Mouse (Mus musculus) hematopoietic multipotent progenitor cell, adult 10-12 weeks (in vitro differentiated cells): Measurements from ENCODE around the gene Ces1b. TPM values are rescaled to one million over a fixed set of nuclear protein-coding genes. Genes with fewer than 3 reads are reported as not detected.

Experiments
- polyA plus RNA-seq: library from polyadenylated mRNA; stranded (reverse); fragments of >175 nt; gene quantifications from 2 replicates; pipeline ENCODE4 v1.2.3, GENCODE M21; 2012; ENCODE audit warnings: low replicate concordance

Gene Ces1b
- not detected in 2 replicates for polyA plus RNA-seq

DNA sequence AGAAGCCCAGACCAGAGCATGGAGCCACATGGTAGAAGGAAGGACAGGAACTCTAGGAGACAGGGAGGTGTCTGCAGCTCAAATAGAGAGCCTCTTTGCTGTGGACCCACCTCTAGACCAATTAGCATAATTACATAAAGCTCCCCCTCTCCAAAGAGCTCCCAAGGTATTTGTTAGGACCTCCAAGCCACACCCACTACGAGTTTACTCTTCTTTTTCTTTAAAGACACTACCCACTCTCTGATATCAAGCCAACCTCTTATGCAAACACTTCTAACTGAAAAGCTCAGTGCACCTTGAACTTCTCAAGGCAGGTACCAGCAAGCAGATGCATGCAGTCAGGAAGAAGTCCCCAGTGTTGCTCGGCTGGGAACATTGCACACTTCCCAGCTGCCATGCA, at the start of gene Ces1b:
TSS of gene Ces1b (minus strand) at position 131 of the 400 bp plus-strand sequence.

DNA sequence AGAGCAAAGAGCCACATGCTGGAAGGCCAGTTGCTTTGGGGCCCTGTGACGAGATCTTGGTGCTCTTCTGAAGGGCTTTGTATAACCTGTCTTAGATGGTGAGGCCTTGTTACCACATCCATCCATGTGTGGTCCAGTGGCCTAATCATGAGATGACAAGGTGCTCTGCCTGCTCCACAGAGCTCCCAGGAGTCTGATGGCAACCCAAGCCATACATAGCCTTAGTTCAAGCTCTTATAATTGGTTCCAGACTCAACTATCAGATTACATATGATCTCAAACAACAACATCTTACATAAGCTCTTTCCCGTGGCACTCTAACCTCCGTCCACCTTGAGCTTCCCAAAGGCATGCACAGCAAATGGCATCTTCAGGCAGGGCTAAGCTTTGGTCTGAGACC, 31.7 kb downstream of the Ces1b start, which contains the start of gene Ces1a:
TSS of gene Ces1a (minus strand) at position 101 of the 400 bp plus-strand sequence.

Other genes starting within 250 kb of the Ces1b start
- gene Lpcat2, start 224.7 kb downstream of the Ces1b start, polyA plus RNA-seq: 4.4 and 15.4 TPM in 2 replicates
- gene Capns2, start 178.6 kb downstream of the Ces1b start, polyA plus RNA-seq: 0.47 and 0.80 TPM in 2 replicates
- gene Slc6a2, start 119.9 kb downstream of the Ces1b start, polyA plus RNA-seq: not detected in 2 replicates
- not detected in 2 replicates for gene Ces1a, start 31.8 kb downstream of the Ces1b start, polyA plus RNA-seq
- gene Ces1c, start 51.3 kb upstream of the Ces1b start, polyA plus RNA-seq: not detected in 2 replicates
- gene Ces1d, start 117.8 kb upstream of the Ces1b start, polyA plus RNA-seq: not detected in 2 replicates
- gene Ces1e, start 149.6 kb upstream of the Ces1b start, polyA plus RNA-seq: not detected in 2 replicates
- gene Ces1f, start 199.7 kb upstream of the Ces1b start, polyA plus RNA-seq: not detected in 2 replicates